Mouse (Mus musculus) thymus, adult 2 months (tissue): ENCODE measurements around the gene Grin3b.

Experiments
- CTCF ChIP-seq: fragments of 200-500 bp; IDR thresholded peaks from 2 replicates; pipeline ENCODE4 v1.5.1; 2012; ENCODE audit warnings: mild to moderate bottlenecking, control low read depth, low read length, moderate library complexity, borderline replicate concordance; ENCODE audit not compliant: control insufficient read depth, poor library complexity, insufficient read depth; ENCODE audit errors: extremely low read depth
- POLR2A ChIP-seq: fragments of 200-500 bp; IDR thresholded peaks from 2 replicates; pipeline ENCODE4 v1.6.1; 2012; ENCODE audit warnings: mild to moderate bottlenecking, low read length, control low read depth, moderate library complexity; ENCODE audit not compliant: control insufficient read depth, poor library complexity, insufficient read depth; ENCODE audit errors: extremely low read depth

DNA sequence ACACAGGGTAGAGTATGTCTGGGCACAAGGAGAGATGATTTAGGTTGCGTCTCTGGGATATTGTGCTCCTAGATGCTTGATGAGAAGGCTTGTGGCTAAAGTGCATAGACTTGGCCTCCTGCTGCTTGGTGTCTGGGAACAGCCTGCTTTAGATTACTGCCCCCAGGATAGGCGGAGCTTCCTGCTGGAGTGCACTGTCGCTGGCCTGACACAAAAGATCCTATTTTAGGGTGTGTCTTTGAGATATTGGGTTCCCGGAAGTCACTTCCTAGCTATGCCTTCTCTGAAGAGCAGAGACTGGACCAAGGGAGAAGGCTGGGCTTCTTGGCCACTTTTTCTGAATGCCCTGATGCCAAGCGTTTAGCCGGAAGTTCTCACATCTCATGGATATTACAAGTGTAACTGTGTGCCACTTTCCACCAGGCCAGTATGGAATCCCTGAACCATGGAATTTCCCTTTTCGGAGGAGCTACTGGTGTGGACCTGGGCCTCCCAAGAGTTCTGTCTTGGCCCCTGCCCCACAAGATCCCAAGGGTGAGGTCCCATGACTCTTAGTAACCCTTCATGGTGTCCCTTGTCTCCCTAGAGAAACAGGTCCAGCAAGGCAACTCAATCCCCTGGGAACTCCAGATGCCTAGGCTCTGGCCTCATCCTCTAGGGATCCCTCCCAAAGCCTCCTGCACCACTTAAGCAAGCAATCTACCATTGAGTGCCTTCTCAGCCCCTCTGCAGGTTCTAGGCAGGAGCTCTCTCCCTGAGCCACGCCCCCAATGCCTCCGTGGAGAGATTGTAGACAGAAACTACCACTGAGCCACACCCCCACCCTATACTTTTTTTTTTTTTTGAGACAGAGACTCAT lies 33.1 kb downstream of the Grin3b start:
- TF ChIP-seq POLR2A (no peak), CTCF (no peak)
